Mouse (Mus musculus): ENCODE results near the gene Hadhb.

- TF ChIP-seq POLR2A (IDR thresholded peaks at IDR 0.05; ENCODE audit: low read depth, low read length) (no peak), CTCF (IDR thresholded peaks at IDR 0.05; ENCODE audit: borderline replicate concordance, insufficient read depth, low read length) (no peak)
Observed at GRCm38 (mm10) chr5:30203216-30203885, 48.3 kb downstream of the Hadhb start.

All from embryonic fibroblast, embryonic 13.5 days (primary cell).